Mouse (Mus musculus): ENCODE measurements around the gene Slc2a10. TPM values are rescaled to one million over a fixed set of nuclear protein-coding genes. Genes with fewer than 3 reads are reported as not detected.

Gene Slc2a10
- polyA plus RNA-seq, 1 experiment from 2014 or later: 4.4 TPM

- WGBS: 80% methylated on average over 6 of the region's 6 CpGs
- no peak overlapping the region for H3K4me3 ChIP-seq
- peaks cover 22% of the 10 kb centered on the region for H3K4me1 ChIP-seq
- no peak for ATAC-seq (ENCODE audit: low FRiP score, low read depth)
- no peak overlapping the region for H3K9ac ChIP-seq (replicated peaks)
- H3K9me3 ChIP-seq: no peaks in the 10 kb centered on the region
- no peak overlapping the region for H3K27ac ChIP-seq (replicated peaks)
- no peak overlapping the region for H3K4me2 ChIP-seq (replicated peaks)
- H3K36me3 ChIP-seq: no peaks in the 10 kb centered on the region
- H3K27me3 ChIP-seq: peaks cover 27% of the 10 kb centered on the region
These were observed 63.3 kb downstream of the Slc2a10 start for GRCm38 (mm10) chr2:165566898-165567297.

GRCm38 (mm10) chr2:165567820-165568219, 64.2 kb downstream of the Slc2a10 start:
- no peaks in the 10 kb centered on the region for H3K36me3 ChIP-seq
- no peak overlapping the region; the same call in 1 of the 2 replicates for H3K27ac ChIP-seq (replicated peaks)
- ATAC-seq (ENCODE audit: low FRiP score, low read depth): no peak
- H3K9ac ChIP-seq (replicated peaks): no peak overlapping the region
- H3K27me3 ChIP-seq: peaks cover 25% of the 10 kb centered on the region
- no peak overlapping the region for H3K4me3 ChIP-seq
- H3K9me3 ChIP-seq: no peaks in the 10 kb centered on the region
- H3K4me2 ChIP-seq (replicated peaks): no peak overlapping the region
- WGBS: 79% methylated on average over 9 of the region's 9 CpGs
- H3K4me1 ChIP-seq: peaks cover 22% of the 10 kb centered on the region

GRCm38 (mm10) chr2:165568911-165569310, 65.3 kb downstream of the Slc2a10 start:
- Histone ChIP-seq H3K27ac (replicated peaks) (no peak overlapping the region), H3K4me3 (no peak overlapping the region), H3K27me3 (peaks cover 15% of the 10 kb centered on the region), H3K36me3 (no peaks in the 10 kb centered on the region), H3K9ac (replicated peaks) (no peak overlapping the region), H3K4me2 (replicated peaks) (no peak overlapping the region), H3K9me3 (no peaks in the 10 kb centered on the region), H3K4me1 (peaks cover 12% of the 10 kb centered on the region; the same call in 1 of the 2 replicates)
- ATAC-seq (ENCODE audit: low FRiP score, low read depth): no peak
- 37% methylated on average over 6 of the region's 6 CpGs for WGBS

Other genes with a start within 250 kb of the Slc2a10 start
- gene Slc35c2, start 215.9 kb upstream of the Slc2a10 start, polyA plus RNA-seq (2016; fragmentation: Nextera tagmentation; extraction: Ambion mirVana): 61.6 and 67.1 TPM in 2 replicates
- 88.2 and 89.3 TPM in 2 replicates for gene Elmo2, start 177.3 kb upstream of the Slc2a10 start, polyA plus RNA-seq (2016; fragmentation: Nextera tagmentation; extraction: Ambion mirVana)
- gene Zfp663, start 135.1 kb upstream of the Slc2a10 start, polyA plus RNA-seq (2016; fragmentation: Nextera tagmentation; extraction: Ambion mirVana): 7.6 and 9.2 TPM in 2 replicates
- 23.6 and 25.5 TPM in 2 replicates for gene Zfp334, start 115.5 kb upstream of the Slc2a10 start, polyA plus RNA-seq (2016; fragmentation: Nextera tagmentation; extraction: Ambion mirVana)
- 0.05 TPM in 1 of 2 replicates, not detected in the other for gene Ocstamp, start 103.4 kb upstream of the Slc2a10 start, polyA plus RNA-seq (2016; fragmentation: Nextera tagmentation; extraction: Ambion mirVana)
- gene Slc13a3, start 30.6 kb upstream of the Slc2a10 start, polyA plus RNA-seq (2016; fragmentation: Nextera tagmentation; extraction: Ambion mirVana): 2.4 and 2.6 TPM in 2 replicates
- 50.6 and 53.2 TPM in 2 replicates for gene Trp53rka, start 10.5 kb upstream of the Slc2a10 start, polyA plus RNA-seq (2016; fragmentation: Nextera tagmentation; extraction: Ambion mirVana)
- gene Eya2, start 91.2 kb downstream of the Slc2a10 start, polyA plus RNA-seq (2016; fragmentation: Nextera tagmentation; extraction: Ambion mirVana): 4.5 and 7.2 TPM in 2 replicates

Measured in midbrain, embryonic 12.5 days (tissue).